Mouse (Mus musculus): Measurements from ENCODE around the gene Glipr1l1.
"Not testable (repeated sequence)": the region's sequence is repeated elsewhere in the genome, so short reads cannot be mapped to it uniquely, and the experiment has no call there.

The Glipr1l1 gene

DNA sequence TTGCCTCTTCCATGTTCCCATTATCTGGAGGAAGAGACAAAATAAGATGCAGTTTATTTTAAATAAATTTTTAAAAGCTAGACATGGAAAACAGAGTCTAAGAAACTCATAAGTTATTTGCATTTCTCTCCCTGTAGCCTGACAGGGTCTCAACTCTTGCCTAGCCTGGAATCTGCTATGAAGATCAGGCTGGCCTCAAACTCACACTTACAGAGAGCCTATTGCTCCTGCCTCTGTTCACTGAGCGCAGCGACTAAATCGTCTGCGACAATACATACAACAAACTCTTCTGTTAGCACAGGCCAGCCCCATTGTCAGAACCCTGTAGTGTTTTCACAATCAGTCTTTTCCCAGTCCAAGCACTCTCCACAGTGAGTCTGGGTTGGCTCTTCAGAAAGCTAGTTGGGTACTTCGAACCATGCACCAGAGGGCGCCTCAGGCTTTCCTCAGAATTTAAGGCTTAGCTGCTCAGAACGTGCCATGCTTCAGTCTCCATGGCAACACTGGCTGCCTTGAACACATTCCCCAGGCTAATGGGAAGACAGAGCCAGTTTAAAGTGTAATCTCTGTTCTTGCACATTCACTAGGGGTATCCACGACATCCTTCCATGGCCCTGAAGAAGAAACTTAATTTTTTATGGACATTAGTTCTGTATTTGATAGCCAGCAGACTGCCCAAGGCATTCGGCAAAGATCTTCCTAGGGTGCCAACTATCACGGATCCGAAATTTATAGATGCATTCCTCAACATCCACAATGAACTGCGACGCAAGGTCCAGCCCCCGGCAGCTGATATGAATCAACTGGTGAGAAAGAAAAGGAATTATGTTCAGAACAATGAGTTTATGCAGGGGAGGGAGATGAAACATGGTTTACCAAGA is at the start of gene Glipr1l1:
Glipr1l1 (plus strand) TSS at position 488 of the 881 bp plus-strand sequence.
- DNase-seq, result peak in 1 of 2 experiments; percentile 38

GRCm38 (mm10) chr10:112023585-112023984 is 36.4 kb upstream of the Glipr1l1 start:
- DNase-seq, result no peak

DNA sequence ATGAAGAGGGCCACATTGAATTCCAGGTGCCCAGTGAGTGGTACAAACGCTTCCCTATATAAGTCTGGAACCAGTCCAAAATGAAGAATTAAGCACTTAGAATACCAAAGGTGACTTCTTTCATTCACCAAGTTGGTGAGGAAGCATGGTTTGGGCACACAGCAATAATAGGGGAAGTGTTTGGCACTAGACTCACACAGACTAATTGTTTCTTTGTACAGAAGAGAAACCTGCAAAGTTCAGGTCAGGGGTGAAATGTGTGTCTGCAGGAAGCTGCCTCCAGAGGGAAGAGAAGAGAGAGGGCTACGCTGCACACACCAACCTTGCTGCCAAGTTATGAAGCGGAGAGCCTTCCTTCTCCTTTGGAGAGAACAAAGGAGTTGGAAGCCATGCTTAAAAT is 31.3 kb upstream of the Glipr1l1 start:
- DNase-seq, result not testable (repeated sequence)

DNA sequence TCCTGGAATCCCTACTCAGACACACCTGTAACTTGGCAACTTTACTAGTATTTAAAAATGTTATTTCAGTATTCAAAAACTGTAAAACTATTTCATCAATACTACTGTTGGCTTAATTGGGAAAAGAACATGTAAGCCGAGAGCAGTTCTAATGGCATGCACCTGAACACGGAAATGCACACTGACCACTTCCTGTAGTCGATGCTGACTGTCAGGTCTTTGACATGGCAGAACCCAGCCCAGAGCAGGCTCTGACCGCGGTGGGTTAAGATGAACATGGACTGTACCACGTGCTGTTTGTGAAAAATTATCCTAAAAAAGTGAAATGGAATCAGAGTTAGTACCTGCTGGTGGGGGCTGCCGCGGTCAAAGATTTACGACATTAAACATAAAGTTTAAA is 16.5 kb upstream of the Glipr1l1 start:
- DNase-seq, result not testable (repeated sequence)

GRCm38 (mm10) chr10:112044283-112044682 is 15.7 kb upstream of the Glipr1l1 start:
- DNase-seq, result not testable (repeated sequence)

DNA sequence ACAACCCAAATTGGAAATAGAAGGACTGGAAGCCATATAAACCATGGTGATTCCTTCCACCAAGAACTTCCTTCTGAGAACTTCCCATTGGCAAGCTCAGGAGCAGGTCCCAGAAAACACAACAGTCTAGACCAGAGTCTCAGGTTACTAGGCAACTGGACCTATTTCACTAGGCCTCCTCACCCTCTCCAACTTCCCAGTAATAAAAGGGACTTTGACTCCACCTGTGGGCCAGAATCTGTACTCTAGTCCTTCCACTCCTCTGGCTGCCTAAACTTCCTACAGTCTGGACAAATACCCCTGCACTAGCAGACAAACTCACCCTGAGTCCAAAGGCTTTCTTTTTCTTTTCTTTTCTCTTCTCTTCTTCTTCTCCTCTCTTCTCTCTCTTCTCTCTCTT is 8.8 kb upstream of the Glipr1l1 start:
- no peak for DNase-seq

DNA sequence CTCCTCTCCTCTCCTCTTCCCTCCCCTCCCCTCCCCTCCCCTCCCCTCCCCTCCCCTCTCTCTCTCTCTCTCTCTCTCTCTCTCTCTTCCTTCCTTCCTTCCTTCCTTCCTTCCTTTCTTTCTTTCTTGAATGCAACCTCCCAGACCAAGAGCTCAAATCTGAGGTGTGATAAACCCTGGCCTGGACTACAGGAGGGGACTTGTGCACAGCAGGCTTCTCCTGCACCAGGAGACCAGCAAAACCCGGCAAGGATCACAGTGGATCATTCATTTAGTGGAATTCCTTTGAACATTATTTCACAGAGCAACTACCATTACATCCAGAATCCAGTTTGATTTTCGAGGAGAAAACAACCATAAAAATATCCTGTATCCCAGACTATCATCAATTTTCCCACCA is 8.0 kb upstream of the Glipr1l1 start:
- not testable (repeated sequence) for DNase-seq

DNA sequence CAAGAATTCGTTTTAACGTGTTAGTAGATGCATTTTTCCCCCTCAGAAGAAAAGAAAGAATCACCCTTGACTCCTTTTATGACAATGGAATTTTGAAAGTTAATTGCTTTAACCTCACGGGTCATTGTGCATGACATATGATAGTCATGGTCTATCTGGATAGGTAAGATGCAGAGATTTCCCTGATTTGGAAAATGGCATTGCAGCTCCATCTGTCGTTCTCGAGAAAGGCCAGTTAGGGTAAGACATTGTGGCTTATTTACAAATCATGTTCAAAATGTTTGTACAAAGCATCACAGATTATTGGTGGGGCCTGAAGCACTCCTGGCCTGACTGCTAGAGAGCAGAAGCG is 570 bp downstream of the Glipr1l1 start:
- not testable (repeated sequence) for DNase-seq

- DNase-seq, result no peak
These were observed 20.1 kb downstream of the Glipr1l1 start for GRCm38 (mm10) chr10:112080044-112080443.

DNA sequence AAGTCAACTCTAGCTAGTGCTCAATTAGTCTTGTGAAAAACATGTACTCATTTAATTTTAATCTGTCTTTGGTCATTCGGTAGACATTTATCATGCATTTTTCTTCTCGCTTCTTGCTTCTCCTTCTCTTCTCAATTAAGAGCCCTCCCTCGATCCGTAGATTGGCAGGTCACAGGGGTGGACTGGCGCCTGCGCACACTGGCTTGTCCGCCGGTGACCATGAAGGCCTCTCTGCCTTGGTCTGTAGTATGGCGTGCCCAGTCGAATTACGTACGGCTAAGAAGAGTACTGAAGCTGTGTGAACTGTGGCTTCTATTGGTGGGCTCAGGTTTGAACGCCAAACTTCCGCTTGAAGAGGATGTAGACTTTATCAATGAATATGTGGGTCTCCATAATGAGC is 23.2 kb downstream of the Glipr1l1 start, which contains the start of gene Glipr1l2:
Glipr1l2 (plus strand) TSS at position 198 of the 400 bp plus-strand sequence.
- DNase-seq, result no peak

DNA sequence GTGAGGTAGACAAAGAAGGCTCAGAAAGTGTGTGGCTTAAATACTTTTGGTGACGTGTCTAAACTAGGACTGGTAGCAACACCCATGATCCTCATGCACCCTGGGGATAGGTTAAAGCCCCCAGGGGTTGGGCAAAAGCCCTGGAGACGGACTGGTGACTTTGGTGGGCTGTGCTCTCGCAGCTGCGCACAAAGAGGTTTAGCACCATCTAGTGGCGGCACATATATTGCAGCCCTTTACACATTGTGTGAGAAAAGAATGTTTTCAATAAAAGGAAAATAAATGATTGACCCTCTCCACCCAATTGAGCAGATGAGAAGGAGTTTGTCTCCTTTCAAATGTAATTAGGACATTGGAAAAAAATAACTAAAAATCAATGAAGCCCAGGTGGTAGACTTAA is 45.8 kb downstream of the Glipr1l1 start:
- DNase-seq, result peak; percentile 7 to 62

GRCm38 (mm10) chr10:112110401-112110800 is 50.4 kb downstream of the Glipr1l1 start:
- no peak for DNase-seq

- not testable (repeated sequence) for DNase-seq
These were observed 65.1 kb downstream of the Glipr1l1 start for GRCm38 (mm10) chr10:112125090-112125489.

- not testable (repeated sequence) for DNase-seq
These were observed 67.8 kb downstream of the Glipr1l1 start for GRCm38 (mm10) chr10:112127682-112128230.
